Mouse (Mus musculus) cerebellum, adult 2 months (tissue): Measurements from ENCODE around the gene Casp9.

Source experiments
- CTCF ChIP-seq: fragments of 200-500 bp; IDR thresholded peaks from 2 replicates; pipeline ENCODE4 v1.5.1; 2011; ENCODE audit warnings: low read depth, mild to moderate bottlenecking, control low read depth, low read length, moderate library complexity, borderline replicate concordance; ENCODE audit not compliant: insufficient read depth
- POLR2A ChIP-seq: fragments of 200-500 bp; IDR thresholded peaks from 2 replicates; pipeline ENCODE4 v1.6.1; 2011; ENCODE audit warnings: low read length, control low read depth, borderline replicate concordance; ENCODE audit not compliant: insufficient read depth

GRCm38 (mm10) chr4:141853437-141853836, 60.0 kb downstream of the Casp9 start:
- TF ChIP-seq CTCF: peak; percentile 77
- TF ChIP-seq POLR2A: no peak
